Comparison of ENCODE assay signal across 15 mouse cellular contexts in genomic region chr4:128317951-128318350, GRCm38 (mm10). TPM values are rescaled to one million over a fixed set of nuclear protein-coding genes. Genes with fewer than 3 reads are reported as not detected.
DNase-seq lines count a peak whose midpoint lies in the region; ATAC-seq and TF ChIP-seq lines count a peak whose summit lies in the region.
"Had no signal": no experiment of that assay in that cellular context is flagged by ENCODE, and none has a peak within 500 bp of the region (broad histone marks: within the 10 kb centered on the region; RNA-seq: fewer than 3 reads in every experiment).

No protein-coding gene starts in this region.

- H3K27me3 ChIP-seq in cerebellum, adult 2 months (ENCODE audit: control insufficient read depth, insufficient read depth, low read length): no peaks in the 10 kb centered on the region
- no peaks in the 10 kb centered on the region for H3K27me3 ChIP-seq in kidney, adult 2 months (replicated peaks; ENCODE audit: control insufficient read depth, insufficient read depth, low read length)

- H3K4me1 ChIP-seq in cerebellum, adult 2 months (ENCODE audit: control insufficient read depth, insufficient read depth, low read length): no peaks in the 10 kb centered on the region
- no peaks in the 10 kb centered on the region for H3K4me1 ChIP-seq in kidney, adult 2 months (ENCODE audit: control insufficient read depth, insufficient read depth, low read length)

- WGBS in cerebellum, adult 2 months: 98% methylated on average over 4 of the region's 4 CpGs
- 92% methylated on average over 4 of the region's 4 CpGs for WGBS in kidney, adult 2 months

- TF ChIP-seq POLR2A in cerebellum, adult 2 months (IDR thresholded peaks at IDR 0.05; ENCODE audit: borderline replicate concordance, insufficient read depth, low read length): no peak
- no peak for TF ChIP-seq POLR2A in kidney, adult 2 months (IDR thresholded peaks at IDR 0.05; ENCODE audit: low read depth, low read length)

- ATAC-seq in megakaryocyte progenitor cell, adult 5-6 weeks (replicated peaks; ENCODE audit: poor library complexity): no peak
- ATAC-seq: activated CD4-positive, CD25-positive, alpha-beta regulatory T cell, adult 4 months; forebrain, embryonic 16.5 days had no signal

- TF ChIP-seq CTCF in cerebellum, adult 2 months (IDR thresholded peaks at IDR 0.05; ENCODE audit: borderline replicate concordance, insufficient read depth, low read depth, low read length): peak; percentile 27; the same call in 1 of the 2 replicates
- TF ChIP-seq CTCF in kidney, adult 2 months (conservative IDR thresholded peaks at IDR 0.05; ENCODE audit: insufficient read depth, insufficient read length, low read depth, low read length): no peak

- no peak overlapping the region for H3K4me3 ChIP-seq in cerebellum, adult 2 months (replicated peaks; ENCODE audit: insufficient read depth, low read depth, low read length)
- H3K4me3 ChIP-seq in kidney, adult 2 months (ENCODE audit: insufficient read depth, low read depth, low read length): no peak overlapping the region

- no peaks in the 10 kb centered on the region for H3K36me3 ChIP-seq in kidney, adult 2 months (ENCODE audit: control insufficient read depth, insufficient read depth, low read length)

- DNase-seq in cerebellum, adult 2 months: no peak
- DNase-seq in cerebellum, adult 8-10 months: no peak
- peak; percentile 21 for DNase-seq in kidney, postnatal 10 days
- no peak for DNase-seq in kidney, adult 2 months
- peak; percentile 5 for DNase-seq in WW6 (ENCODE audit: low read depth, low spot score)
- DNase-seq in lung, postnatal 36 days: peak; percentile 21
- DNase-seq in layer of hippocampus, postnatal 25 days (ENCODE audit: extremely low spot score in 1 of 2, low spot score in 1 of 2): no peak
- DNase-seq: cerebellum, adult 9-10 months; layer of hippocampus, adult 9-11 months had no signal

- no peak overlapping the region for H3K27ac ChIP-seq in cerebellum, adult 2 months (ENCODE audit: insufficient read depth, low read length)
- H3K27ac ChIP-seq in kidney, adult 2 months (ENCODE audit: insufficient read depth, low read depth, low read length): no peak overlapping the region

RNA-seq across cellular contexts. Expression of gene Hmgb4, which starts 57.2 kb away (rescaled TPM):
- not detected in 2 replicates for polyA plus RNA-seq in cerebellum, adult 2 months (2012; rRNA removed)
- 0.27 TPM in 1 of 2 replicates, not detected in the other for polyA plus RNA-seq in kidney, adult 2 months (2012; rRNA removed)
- total RNA-seq in megakaryocyte progenitor cell, adult 5-6 weeks (2015): not detected in 2 replicates
- total RNA-seq in megakaryocyte progenitor cell, adult 5-6 weeks (2017): not detected in 2 replicates
- total RNA-seq in layer of hippocampus, postnatal 25 days (2021): not detected
- total RNA-seq: heart, postnatal 14 days had no signal
- polyA plus RNA-seq: activated CD4-positive, CD25-positive, alpha-beta regulatory T cell, adult 4 months; forebrain, embryonic 16.5 days; lung, embryonic 16.5 days; small intestine, adult 2 months had no signal

Comparison
In these comparisons a context has a peak if more than half of its experiments do, and no peak if none do; other contexts are left out.
1. DNase-seq: peak in kidney, postnatal 10 days (single experiment), WW6 (single experiment) and lung, postnatal 36 days (single experiment); none in cerebellum, adult 2 months (0 of 2), cerebellum, adult 8-10 months (single experiment), kidney, adult 2 months (single experiment) and layer of hippocampus, postnatal 25 days (0 of 2).